Mouse (Mus musculus) midbrain, embryonic 11.5 days (tissue): ENCODE measurements at regions not wholly inside any gene's neighbourhood (a gene's known extent, or its start where the extent isn't known, plus 50 kb on each side); places are given as distances from the start of the nearest gene placed in this dataset.

Source experiments
- ATAC-seq: fragments of 200-750 bp; cut with Nextera tagmentation; 2 replicates; pipeline ENCODE4 v1.8.0; 2017; ENCODE audit warnings: moderate TSS enrichment, moderate library complexity; ENCODE audit not compliant: low FRiP score
- DNase-seq: peaks from one replicate; pipeline ENCODE4 v3.0.0; 2015; ENCODE audit warnings: low spot score; ENCODE audit errors: missing footprints
- H3K27ac ChIP-seq: fragments of 300-500 bp; sonication (generic); 2 replicates; pipeline ENCODE4 v1.5.1; 2014; ENCODE audit warnings: low read depth, low read length
- H3K27me3 ChIP-seq: fragments of 300-500 bp; sonication (generic); 2 replicates; pipeline ENCODE4 v1.6.1; 2014; ENCODE audit warnings: mild to moderate bottlenecking, low read length, moderate library complexity, mixed read lengths; ENCODE audit not compliant: control insufficient read depth, insufficient read depth
- H3K36me3 ChIP-seq: fragments of 300-500 bp; sonication (generic); 2 replicates; pipeline ENCODE4 v1.6.1; 2014; ENCODE audit warnings: mild to moderate bottlenecking, low read length, moderate library complexity, mixed read lengths; ENCODE audit not compliant: control insufficient read depth, insufficient read depth
- H3K4me1 ChIP-seq: fragments of 300-500 bp; sonication (generic); 2 replicates; pipeline ENCODE4 v1.6.1; 2014; ENCODE audit warnings: low read length; ENCODE audit not compliant: control insufficient read depth, insufficient read depth
- H3K4me2 ChIP-seq: fragments of 300-500 bp; sonication (generic); 2 replicates; pipeline ENCODE4 v1.6.1; 2014; ENCODE audit warnings: mild to moderate bottlenecking, moderate library complexity
- H3K4me3 ChIP-seq: fragments of 300-500 bp; sonication (generic); 2 replicates; pipeline ENCODE4 v1.5.1; 2014; ENCODE audit warnings: low read depth, low read length
- H3K9ac ChIP-seq: fragments of 300-500 bp; sonication (generic); 2 replicates; pipeline ENCODE4 v1.6.1; 2014; ENCODE audit warnings: low read length
- H3K9me3 ChIP-seq: fragments of 300-500 bp; sonication (generic); 2 replicates; pipeline ENCODE4 v1.6.1; 2016; ENCODE audit warnings: low read length; ENCODE audit not compliant: control insufficient read depth
- WGBS: fragments of 180-500 bp; shearing (Covaris S2); extraction: QIAGEN DNeasy Blood & Tissue Kit; methylation state at CpG from one replicate; pipeline ENCODE4 v1.1.7; 2014; 5-methylcytosine and 5-hydroxymethylcytosine counted together

DNA sequence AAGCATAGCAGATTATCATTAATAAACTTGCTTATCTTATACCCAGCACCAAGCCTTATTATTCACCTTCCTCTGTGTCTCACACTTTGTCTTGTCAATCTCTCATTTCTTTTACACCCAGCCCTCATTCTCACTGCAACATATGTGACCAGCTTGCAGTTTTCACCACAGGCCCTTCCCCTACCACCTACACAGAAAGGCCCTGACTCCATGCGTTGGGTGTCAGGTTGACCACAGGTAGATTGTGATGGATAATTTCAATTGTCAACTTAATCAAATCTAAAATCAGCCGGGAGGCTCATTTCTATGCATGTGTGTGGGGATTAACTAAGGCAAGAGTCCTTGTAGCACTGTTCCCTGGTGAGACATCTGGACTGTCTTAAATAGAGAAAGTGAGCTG is 72.4 kb upstream of the Rbpj start:
- no peak overlapping the region for H3K4me3 ChIP-seq
- no peak overlapping the region for H3K4me2 ChIP-seq
- H3K27ac ChIP-seq: no peak overlapping the region
- no peak for DNase-seq
- ATAC-seq: no peak
- H3K9ac ChIP-seq: no peak overlapping the region
- 87% methylated on average over 2 of the region's 2 CpGs for WGBS
- H3K9me3 ChIP-seq: no peaks in the 10 kb centered on the region
- no peaks in the 10 kb centered on the region for H3K27me3 ChIP-seq
- H3K36me3 ChIP-seq: no peaks in the 10 kb centered on the region
- H3K4me1 ChIP-seq: no peaks in the 10 kb centered on the region

DNA sequence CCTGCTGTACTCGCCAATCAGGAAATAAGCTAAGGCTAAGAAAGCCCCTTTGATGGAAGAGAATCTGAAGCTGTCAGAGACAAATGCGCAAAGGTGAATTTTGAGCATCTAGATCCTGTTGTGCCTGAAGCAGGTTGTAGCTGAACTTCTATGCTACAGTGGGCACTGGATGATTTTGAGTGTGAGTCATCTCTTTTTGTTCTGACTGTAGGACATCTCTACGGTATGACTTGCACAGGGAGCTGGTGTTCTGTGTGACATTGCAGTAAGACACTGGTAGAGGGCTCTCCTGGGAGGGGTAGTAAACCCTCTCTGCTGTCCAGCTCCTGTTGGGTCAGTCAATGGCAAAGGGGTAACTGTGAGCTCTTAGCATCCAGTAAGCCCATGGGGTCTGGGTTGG is 71.4 kb upstream of the Rbpj start:
- WGBS: 89% methylated on average over 3 of the region's 3 CpGs
- DNase-seq: no peak

DNA sequence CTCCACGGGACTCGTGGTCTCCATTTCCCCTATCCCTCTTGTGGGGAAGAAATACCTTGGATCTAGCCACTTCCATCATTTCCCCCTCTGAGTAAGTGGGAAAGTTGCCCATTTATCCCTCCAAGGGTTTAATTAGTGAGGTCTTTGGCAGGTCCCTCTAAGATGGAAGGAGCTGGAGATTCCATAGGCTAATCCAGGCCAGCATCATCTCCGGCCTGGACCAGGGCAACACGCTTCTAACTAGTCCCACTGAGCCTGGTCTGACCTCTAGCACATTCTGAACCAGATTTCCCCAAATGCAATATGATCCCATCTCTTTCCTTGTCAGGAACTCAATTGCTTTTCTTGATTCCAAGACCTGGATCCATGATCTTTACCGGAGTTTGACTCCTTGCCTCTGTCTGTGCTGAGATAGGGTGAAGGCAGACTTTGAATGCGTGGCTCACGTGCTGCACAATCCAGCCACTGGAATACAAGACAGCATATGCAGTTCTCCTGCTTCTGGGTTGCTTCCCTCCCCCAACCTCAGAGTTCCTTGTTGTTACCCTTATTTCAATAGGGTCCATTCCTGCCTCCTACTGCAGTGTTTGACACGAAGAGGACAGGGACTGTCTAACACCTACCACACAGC is 67.4 kb upstream of the Rbpj start:
- Histone ChIP-seq H3K9ac (no peak overlapping the region), H3K27ac (no peak overlapping the region), H3K9me3 (no peaks in the 10 kb centered on the region), H3K4me2 (no peak overlapping the region), H3K4me3 (no peak overlapping the region), H3K4me1 (no peaks in the 10 kb centered on the region), H3K36me3 (no peaks in the 10 kb centered on the region), H3K27me3 (no peaks in the 10 kb centered on the region)
- WGBS: 91% methylated on average over 8 of the region's 8 CpGs
- DNase-seq: no peak
- ATAC-seq: no peak

More for the DNA sequence above, 71.4 kb upstream of the Rbpj start:
- Histone ChIP-seq H3K36me3 (no peaks in the 10 kb centered on the region), H3K4me1 (no peaks in the 10 kb centered on the region), H3K27me3 (no peaks in the 10 kb centered on the region), H3K9ac (no peak overlapping the region), H3K4me2 (no peak overlapping the region), H3K9me3 (no peaks in the 10 kb centered on the region), H3K27ac (no peak overlapping the region), H3K4me3 (no peak overlapping the region)
- no peak for ATAC-seq

DNA sequence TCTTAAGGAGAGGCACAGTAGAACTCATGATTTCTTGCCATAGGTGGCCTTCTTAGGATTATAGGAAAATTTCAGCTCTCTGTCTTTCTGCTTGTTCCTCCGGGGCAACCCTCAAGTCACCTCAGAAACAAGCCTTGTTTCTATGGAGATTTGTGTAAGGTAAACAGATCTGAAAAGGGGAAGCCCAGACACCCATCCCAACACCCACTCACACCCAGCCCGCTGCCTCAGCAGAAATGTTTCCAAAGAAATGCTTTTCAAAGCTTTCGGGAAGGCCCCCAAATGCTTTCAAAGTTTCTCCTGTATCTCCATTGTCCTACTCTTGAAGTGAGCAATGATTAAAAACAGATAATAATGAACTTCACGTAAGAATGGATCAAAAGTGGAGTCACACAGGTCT is 64.9 kb upstream of the Rbpj start:
- 68% methylated on average over 4 of the region's 4 CpGs for WGBS
- Histone ChIP-seq H3K9ac (no peak overlapping the region), H3K4me3 (no peak overlapping the region), H3K9me3 (no peaks in the 10 kb centered on the region), H3K27me3 (no peaks in the 10 kb centered on the region), H3K36me3 (no peaks in the 10 kb centered on the region), H3K27ac (no peak overlapping the region), H3K4me2 (no peak overlapping the region), H3K4me1 (no peaks in the 10 kb centered on the region)
- DNase-seq (no peak), ATAC-seq (no peak)

DNA sequence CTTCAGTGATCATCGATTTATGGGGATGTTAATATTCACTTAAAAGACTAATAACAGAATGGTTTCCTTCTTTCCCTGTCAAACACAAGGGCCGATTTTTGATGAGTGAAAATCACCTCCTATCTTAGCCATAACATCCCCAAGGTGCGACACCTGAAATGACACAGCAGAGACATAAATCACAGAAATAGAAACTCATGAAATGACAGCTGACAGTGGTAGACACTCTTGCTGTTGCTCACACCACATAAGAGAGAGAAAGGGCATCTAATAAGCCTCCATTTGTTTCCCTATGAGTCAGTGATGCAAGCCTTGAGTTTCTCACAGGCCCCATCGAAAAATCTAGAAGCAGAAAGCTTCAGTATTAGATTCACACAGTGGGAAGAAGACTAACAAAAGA is 63.9 kb upstream of the Rbpj start:
- ATAC-seq (no peak), DNase-seq (no peak)
- Histone ChIP-seq H3K27me3 (no peaks in the 10 kb centered on the region), H3K9ac (no peak overlapping the region), H3K4me1 (no peaks in the 10 kb centered on the region), H3K27ac (no peak overlapping the region), H3K36me3 (no peaks in the 10 kb centered on the region), H3K9me3 (no peaks in the 10 kb centered on the region), H3K4me3 (no peak overlapping the region), H3K4me2 (no peak overlapping the region)
- WGBS: 88% methylated on average over 4 of the region's 4 CpGs

DNA sequence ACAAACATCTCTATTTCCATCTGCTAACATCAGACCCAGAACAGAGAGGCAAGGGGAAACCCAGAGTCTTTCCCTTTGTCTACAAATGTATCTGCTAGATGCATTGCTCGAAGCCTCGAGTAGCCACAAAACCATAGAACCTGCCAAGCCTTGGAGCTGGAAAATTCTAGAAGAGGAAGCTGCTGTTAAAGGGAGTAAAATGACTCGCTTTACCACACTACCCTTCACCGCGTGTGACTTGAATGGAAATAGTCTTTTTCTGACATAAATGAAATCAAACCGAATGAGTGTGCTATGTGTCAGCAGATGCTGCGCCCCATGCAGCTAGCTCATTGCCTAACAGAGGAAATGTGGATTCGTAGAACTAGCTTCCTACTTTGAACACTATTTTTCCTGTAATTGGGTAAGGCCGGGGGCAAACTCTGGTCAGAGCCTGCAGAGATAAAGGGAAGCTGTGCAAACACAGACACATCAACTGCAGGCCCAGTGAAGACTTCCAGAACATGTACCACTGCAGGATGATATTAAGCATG is 63.3 kb upstream of the Rbpj start:
- 86% methylated on average over 9 of the region's 9 CpGs for WGBS
- Histone ChIP-seq H3K4me2 (no peak overlapping the region), H3K9me3 (no peaks in the 10 kb centered on the region), H3K27me3 (no peaks in the 10 kb centered on the region), H3K4me1 (no peaks in the 10 kb centered on the region), H3K4me3 (no peak overlapping the region), H3K36me3 (no peaks in the 10 kb centered on the region), H3K27ac (no peak overlapping the region), H3K9ac (no peak overlapping the region)
- ATAC-seq (no peak), DNase-seq (no peak)

DNA sequence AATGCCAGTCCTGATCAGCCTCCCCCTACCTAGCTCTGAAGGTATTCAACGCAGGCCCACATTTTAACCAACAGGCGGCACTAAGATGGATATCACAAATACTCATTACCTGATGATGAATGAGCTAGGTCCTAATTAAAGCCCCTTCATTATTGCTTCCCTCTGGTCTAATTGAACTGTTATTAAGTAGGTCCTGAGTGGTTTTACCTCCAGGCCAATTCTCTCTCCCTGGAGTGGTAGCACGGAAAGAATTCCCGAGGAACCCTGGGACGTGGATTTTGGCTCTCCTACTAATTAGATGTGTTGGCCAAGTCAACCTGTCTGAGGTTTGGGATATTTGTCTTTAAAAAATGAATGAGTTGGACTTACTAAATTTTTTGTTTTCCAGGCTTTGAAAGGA is 60.0 kb upstream of the Rbpj start:
- DNase-seq (no peak), ATAC-seq (no peak)
- no peaks in the 10 kb centered on the region for H3K4me1 ChIP-seq
- H3K4me3 ChIP-seq: no peak overlapping the region
- H3K4me2 ChIP-seq: no peak overlapping the region
- no peaks in the 10 kb centered on the region for H3K36me3 ChIP-seq
- WGBS: 93% methylated on average over 5 of the region's 5 CpGs
- no peak overlapping the region for H3K9ac ChIP-seq
- H3K27ac ChIP-seq: no peak overlapping the region
- no peaks in the 10 kb centered on the region for H3K9me3 ChIP-seq
- no peaks in the 10 kb centered on the region for H3K27me3 ChIP-seq

DNA sequence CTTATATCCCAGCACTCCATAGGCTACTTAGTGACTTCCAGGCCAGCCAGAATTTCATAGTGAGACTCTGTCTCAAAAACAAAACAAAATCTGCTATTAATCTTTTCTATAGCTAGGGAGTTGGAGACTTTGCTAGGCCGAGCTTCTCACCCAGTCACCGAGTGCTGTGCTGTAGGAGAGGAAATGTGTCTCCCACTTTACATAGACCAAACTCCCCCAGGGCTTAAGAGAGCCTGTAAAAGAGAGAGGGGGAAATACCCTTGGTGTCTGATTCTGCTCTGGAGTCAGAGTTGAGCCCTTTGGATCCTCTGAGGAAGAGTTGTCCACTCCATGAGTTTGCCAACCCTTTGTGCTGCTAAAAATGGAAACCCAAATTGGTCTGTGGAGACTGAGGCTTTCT is 58.3 kb upstream of the Rbpj start:
- Histone ChIP-seq H3K9me3 (no peaks in the 10 kb centered on the region), H3K36me3 (no peaks in the 10 kb centered on the region), H3K4me1 (no peaks in the 10 kb centered on the region), H3K27ac (no peak overlapping the region), H3K27me3 (no peaks in the 10 kb centered on the region), H3K9ac (no peak overlapping the region), H3K4me3 (no peak overlapping the region), H3K4me2 (no peak overlapping the region)
- ATAC-seq: no peak
- no peak for DNase-seq
- 90% methylated on average over 2 of the region's 2 CpGs for WGBS

DNA sequence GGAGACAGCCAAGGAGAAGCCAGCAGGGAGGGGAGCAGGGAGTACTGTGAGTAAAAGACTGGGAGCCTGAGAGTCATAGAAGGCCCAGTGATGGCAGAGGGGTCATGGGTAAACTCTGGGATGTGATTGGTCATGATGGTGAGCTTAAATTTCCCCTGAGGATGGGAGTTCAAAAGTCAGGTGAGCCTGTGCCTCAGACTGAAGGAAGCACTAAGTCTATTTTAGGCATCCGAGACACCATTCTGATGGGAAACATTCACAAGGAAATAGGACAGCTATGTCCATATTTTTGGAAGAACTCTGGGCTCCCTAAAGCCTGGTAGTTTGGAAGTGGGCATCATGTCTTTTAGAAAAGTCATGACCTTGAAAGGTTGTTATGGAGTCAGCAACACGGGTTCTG is 57.7 kb upstream of the Rbpj start:
- Histone ChIP-seq H3K4me3 (no peak overlapping the region), H3K4me2 (no peak overlapping the region), H3K27me3 (no peaks in the 10 kb centered on the region), H3K27ac (no peak overlapping the region), H3K9me3 (no peaks in the 10 kb centered on the region), H3K9ac (no peak overlapping the region), H3K36me3 (no peaks in the 10 kb centered on the region), H3K4me1 (no peaks in the 10 kb centered on the region)
- 83% methylated on average over 2 of the region's 2 CpGs for WGBS
- no peak for ATAC-seq
- no peak for DNase-seq
